Mouse (Mus musculus): Measurements from ENCODE around the gene Mlip. TPM values are rescaled to one million over a fixed set of nuclear protein-coding genes. Genes with fewer than 3 reads are reported as not detected.

Mlip gene
- polyA plus RNA-seq, 1 experiment from 2014 or later = not detected

- no peak for DNase-seq (ENCODE audit: low spot score)
- no peak for ATAC-seq (ENCODE audit: insufficient read depth, low FRiP score, low TSS enrichment)
- WGBS = 79% methylated on average over 3 of the region's 3 CpGs
Observed at GRCm38 (mm10) chr9:77335370-77335769, 17.4 kb downstream of the Mlip start.

DNA sequence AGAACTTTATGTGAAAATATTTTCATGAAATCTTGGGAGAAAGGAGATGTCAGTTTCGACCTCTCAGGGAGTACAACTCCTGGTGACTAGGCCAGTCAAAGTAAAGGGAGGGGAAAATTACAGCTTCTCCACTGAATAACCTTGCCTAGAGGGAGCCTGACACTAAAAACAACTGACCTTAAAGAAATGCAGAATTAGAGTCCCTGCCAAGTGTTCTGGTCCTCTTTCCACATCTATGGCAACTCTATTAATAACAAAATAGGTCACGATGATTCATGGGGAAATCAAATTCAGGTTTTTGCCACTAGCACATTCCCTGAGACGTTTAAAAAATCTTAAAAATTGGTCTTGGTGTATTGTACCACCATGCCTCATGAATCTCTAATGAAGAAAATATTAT, 34.4 kb downstream of the Mlip start:
- Histone ChIP-seq H3K9ac (ENCODE audit: low read length) (no peak overlapping the region), H3K4me2 (ENCODE audit: low read depth) (no peak overlapping the region), H3K4me1 (ENCODE audit: control insufficient read depth, insufficient read depth, low read length) (no peaks in the 10 kb centered on the region), H3K4me3 (ENCODE audit: low read depth, low read length) (no peak overlapping the region), H3K36me3 (ENCODE audit: control insufficient read depth, insufficient read depth, low read length) (no peaks in the 10 kb centered on the region), H3K9me3 (ENCODE audit: control insufficient read depth, low read length) (no peaks in the 10 kb centered on the region), H3K27me3 (ENCODE audit: control insufficient read depth, insufficient read depth, low read length) (no peaks in the 10 kb centered on the region), H3K27ac (ENCODE audit: low read depth, low read length) (no peak overlapping the region)
- ATAC-seq (ENCODE audit: insufficient read depth, low FRiP score, low TSS enrichment) (no peak), DNase-seq (ENCODE audit: low spot score) (no peak)
- 87% methylated on average over 3 of the region's 3 CpGs for WGBS

More at GRCm38 (mm10) chr9:77335370-77335769, 17.4 kb downstream of the Mlip start:
- H3K27me3 ChIP-seq (ENCODE audit: control insufficient read depth, insufficient read depth, low read length) = no peaks in the 10 kb centered on the region
- no peak overlapping the region for H3K4me2 ChIP-seq (ENCODE audit: low read depth)
- no peaks in the 10 kb centered on the region for H3K36me3 ChIP-seq (ENCODE audit: control insufficient read depth, insufficient read depth, low read length)
- no peak overlapping the region for H3K9ac ChIP-seq (ENCODE audit: low read length)
- no peaks in the 10 kb centered on the region for H3K4me1 ChIP-seq (ENCODE audit: control insufficient read depth, insufficient read depth, low read length)
- H3K27ac ChIP-seq (ENCODE audit: low read depth, low read length) = no peak overlapping the region
- no peaks in the 10 kb centered on the region for H3K9me3 ChIP-seq (ENCODE audit: control insufficient read depth, low read length)
- no peak overlapping the region for H3K4me3 ChIP-seq (ENCODE audit: low read depth, low read length)

GRCm38 (mm10) chr9:77310548-77310947, 42.2 kb downstream of the Mlip start:
- 91% methylated on average over 6 of the region's 6 CpGs for WGBS
- Histone ChIP-seq H3K4me1 (ENCODE audit: control insufficient read depth, insufficient read depth, low read length) (no peaks in the 10 kb centered on the region), H3K4me3 (ENCODE audit: low read depth, low read length) (no peak overlapping the region), H3K27ac (ENCODE audit: low read depth, low read length) (no peak overlapping the region), H3K36me3 (ENCODE audit: control insufficient read depth, insufficient read depth, low read length) (no peaks in the 10 kb centered on the region), H3K9me3 (ENCODE audit: control insufficient read depth, low read length) (no peaks in the 10 kb centered on the region), H3K4me2 (ENCODE audit: low read depth) (no peak overlapping the region), H3K9ac (ENCODE audit: low read length) (no peak overlapping the region), H3K27me3 (ENCODE audit: control insufficient read depth, insufficient read depth, low read length) (no peaks in the 10 kb centered on the region)
- ATAC-seq (ENCODE audit: insufficient read depth, low FRiP score, low TSS enrichment) (no peak), DNase-seq (ENCODE audit: low spot score) (no peak)

- H3K4me2 ChIP-seq (ENCODE audit: low read depth) = no peak overlapping the region
- no peaks in the 10 kb centered on the region for H3K9me3 ChIP-seq (ENCODE audit: control insufficient read depth, low read length)
- no peak overlapping the region for H3K9ac ChIP-seq (ENCODE audit: low read length)
- no peaks in the 10 kb centered on the region for H3K4me1 ChIP-seq (ENCODE audit: control insufficient read depth, insufficient read depth, low read length)
- H3K4me3 ChIP-seq (ENCODE audit: low read depth, low read length) = no peak overlapping the region
- ATAC-seq (ENCODE audit: insufficient read depth, low FRiP score, low TSS enrichment) (no peak), DNase-seq (ENCODE audit: low spot score) (no peak)
- H3K27me3 ChIP-seq (ENCODE audit: control insufficient read depth, insufficient read depth, low read length) = no peaks in the 10 kb centered on the region
- no peak overlapping the region for H3K27ac ChIP-seq (ENCODE audit: low read depth, low read length)
- H3K36me3 ChIP-seq (ENCODE audit: control insufficient read depth, insufficient read depth, low read length) = no peaks in the 10 kb centered on the region
- WGBS = 84% methylated on average over 2 of the region's 2 CpGs
Observed at GRCm38 (mm10) chr9:77305417-77305816, 47.4 kb downstream of the Mlip start.

DNA sequence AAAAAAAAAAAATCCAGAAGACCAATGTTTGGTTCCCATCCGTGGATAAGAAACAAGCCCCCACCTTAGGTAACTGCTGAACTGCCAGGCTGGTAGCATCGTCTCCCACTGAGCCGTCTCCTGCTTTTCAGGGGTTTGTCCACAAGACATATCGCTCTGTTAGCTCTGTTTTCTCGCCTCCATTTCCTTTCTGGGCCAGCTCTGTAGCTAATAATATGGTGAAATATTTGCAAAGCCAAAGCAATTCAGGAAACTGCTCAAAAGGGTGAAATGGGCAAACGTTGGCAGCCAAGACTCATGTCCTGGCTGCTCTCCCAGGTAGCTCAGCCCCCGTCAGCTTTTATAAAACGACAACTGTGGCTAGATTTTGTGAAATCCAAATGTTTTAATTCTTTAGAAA, 50.4 kb downstream of the Mlip start:
- Histone ChIP-seq H3K4me1 (ENCODE audit: control insufficient read depth, insufficient read depth, low read length) (no peaks in the 10 kb centered on the region), H3K36me3 (ENCODE audit: control insufficient read depth, insufficient read depth, low read length) (no peaks in the 10 kb centered on the region), H3K4me3 (ENCODE audit: low read depth, low read length) (no peak overlapping the region), H3K4me2 (ENCODE audit: low read depth) (no peak overlapping the region), H3K9me3 (ENCODE audit: control insufficient read depth, low read length) (no peaks in the 10 kb centered on the region), H3K27ac (ENCODE audit: low read depth, low read length) (no peak overlapping the region), H3K27me3 (ENCODE audit: control insufficient read depth, insufficient read depth, low read length) (no peaks in the 10 kb centered on the region), H3K9ac (ENCODE audit: low read length) (no peak overlapping the region)
- DNase-seq (ENCODE audit: low spot score) (no peak), ATAC-seq (ENCODE audit: insufficient read depth, low FRiP score, low TSS enrichment) (no peak)
- 85% methylated on average over 8 of the region's 8 CpGs for WGBS

- no peak for DNase-seq (ENCODE audit: low spot score)
- Histone ChIP-seq H3K36me3 (ENCODE audit: control insufficient read depth, insufficient read depth, low read length) (no peaks in the 10 kb centered on the region), H3K27me3 (ENCODE audit: control insufficient read depth, insufficient read depth, low read length) (no peaks in the 10 kb centered on the region), H3K4me1 (ENCODE audit: control insufficient read depth, insufficient read depth, low read length) (no peaks in the 10 kb centered on the region), H3K9me3 (ENCODE audit: control insufficient read depth, low read length) (no peaks in the 10 kb centered on the region), H3K9ac (ENCODE audit: low read length) (no peak overlapping the region), H3K27ac (ENCODE audit: low read depth, low read length) (no peak overlapping the region), H3K4me2 (ENCODE audit: low read depth) (no peak overlapping the region), H3K4me3 (ENCODE audit: low read depth, low read length) (no peak overlapping the region)
- ATAC-seq (ENCODE audit: insufficient read depth, low FRiP score, low TSS enrichment) = no peak
- WGBS = 94% methylated on average over 5 of the region's 5 CpGs
Observed at GRCm38 (mm10) chr9:77287958-77288357, 64.8 kb downstream of the Mlip start.

DNA sequence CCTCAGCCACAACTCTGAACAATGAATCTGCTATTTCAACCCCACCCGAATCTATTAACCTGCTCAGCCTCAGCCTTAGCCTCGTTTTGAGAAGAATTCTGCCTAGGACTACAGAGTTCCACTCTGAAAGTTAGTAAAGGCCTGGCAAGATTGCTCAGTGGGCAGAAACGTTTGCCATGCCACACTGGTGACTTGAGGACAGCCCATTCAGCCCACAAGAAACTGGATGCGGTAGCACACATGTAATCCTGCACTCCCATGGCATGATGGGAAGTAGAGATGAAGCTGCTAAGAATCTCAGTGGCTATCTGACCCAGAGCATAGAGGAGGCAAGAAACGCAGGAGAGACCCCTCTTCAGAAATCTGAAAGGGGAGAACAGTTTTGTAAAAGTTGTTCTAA, 73.4 kb downstream of the Mlip start:
- no peak overlapping the region for H3K4me3 ChIP-seq (ENCODE audit: low read depth, low read length)
- no peaks in the 10 kb centered on the region for H3K27me3 ChIP-seq (ENCODE audit: control insufficient read depth, insufficient read depth, low read length)
- H3K9ac ChIP-seq (ENCODE audit: low read length) = no peak overlapping the region
- no peak overlapping the region for H3K27ac ChIP-seq (ENCODE audit: low read depth, low read length)
- no peaks in the 10 kb centered on the region for H3K9me3 ChIP-seq (ENCODE audit: control insufficient read depth, low read length)
- DNase-seq (ENCODE audit: low spot score) (no peak), ATAC-seq (ENCODE audit: insufficient read depth, low FRiP score, low TSS enrichment) (no peak)
- WGBS = 78% methylated on average over 5 of the region's 5 CpGs
- no peaks in the 10 kb centered on the region for H3K4me1 ChIP-seq (ENCODE audit: control insufficient read depth, insufficient read depth, low read length)
- H3K36me3 ChIP-seq (ENCODE audit: control insufficient read depth, insufficient read depth, low read length) = no peaks in the 10 kb centered on the region
- no peak overlapping the region for H3K4me2 ChIP-seq (ENCODE audit: low read depth)

DNA sequence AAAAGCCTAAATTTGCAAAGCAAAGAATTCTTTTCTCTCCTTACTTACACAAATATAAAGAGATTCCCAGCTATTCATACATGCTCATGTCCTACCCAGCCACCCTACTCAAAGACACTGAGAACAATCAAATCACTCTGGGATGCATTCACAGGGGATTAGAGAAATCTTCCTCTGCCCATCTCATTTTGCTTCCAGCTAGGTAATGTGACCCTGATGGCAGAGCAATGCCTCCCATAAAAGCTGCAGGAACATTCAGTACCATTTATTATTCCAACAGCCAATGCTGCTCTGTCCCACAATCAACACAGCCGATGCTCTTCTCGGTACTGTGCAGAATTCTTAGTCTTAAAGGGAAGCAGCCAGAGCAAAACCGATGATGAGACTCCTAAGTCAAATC, 74.7 kb downstream of the Mlip start:
- no peak for ATAC-seq (ENCODE audit: insufficient read depth, low FRiP score, low TSS enrichment)
- WGBS = 64% methylated on average over 3 of the region's 3 CpGs
- Histone ChIP-seq H3K9ac (ENCODE audit: low read length) (no peak overlapping the region), H3K4me2 (ENCODE audit: low read depth) (no peak overlapping the region), H3K4me1 (ENCODE audit: control insufficient read depth, insufficient read depth, low read length) (no peaks in the 10 kb centered on the region), H3K27ac (ENCODE audit: low read depth, low read length) (no peak overlapping the region), H3K9me3 (ENCODE audit: control insufficient read depth, low read length) (no peaks in the 10 kb centered on the region), H3K27me3 (ENCODE audit: control insufficient read depth, insufficient read depth, low read length) (no peaks in the 10 kb centered on the region), H3K4me3 (ENCODE audit: low read depth, low read length) (no peak overlapping the region), H3K36me3 (ENCODE audit: control insufficient read depth, insufficient read depth, low read length) (no peaks in the 10 kb centered on the region)
- no peak for DNase-seq (ENCODE audit: low spot score)

DNA sequence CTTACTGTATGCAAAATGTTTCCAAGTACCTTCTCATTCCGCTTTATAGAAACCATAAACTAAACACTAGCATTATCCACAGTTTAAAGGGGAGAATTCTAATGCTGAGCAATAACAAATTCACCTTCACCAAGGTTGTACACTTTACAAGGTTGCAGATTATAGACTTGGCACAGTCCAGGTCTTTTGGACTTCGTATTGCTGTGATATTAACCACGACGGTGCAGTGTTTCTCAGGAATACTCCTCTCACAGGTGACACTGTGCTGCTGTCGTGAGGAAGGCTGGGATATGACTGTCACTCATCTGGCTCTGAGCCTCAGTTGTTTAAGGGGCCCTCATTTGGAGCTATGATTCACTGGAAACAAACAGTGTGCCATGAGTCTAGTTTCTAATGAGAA, 75.5 kb downstream of the Mlip start:
- Histone ChIP-seq H3K36me3 (ENCODE audit: control insufficient read depth, insufficient read depth, low read length) (no peaks in the 10 kb centered on the region), H3K9ac (ENCODE audit: low read length) (no peak overlapping the region), H3K27ac (ENCODE audit: low read depth, low read length) (no peak overlapping the region), H3K9me3 (ENCODE audit: control insufficient read depth, low read length) (no peaks in the 10 kb centered on the region), H3K4me1 (ENCODE audit: control insufficient read depth, insufficient read depth, low read length) (no peaks in the 10 kb centered on the region), H3K4me3 (ENCODE audit: low read depth, low read length) (no peak overlapping the region), H3K4me2 (ENCODE audit: low read depth) (no peak overlapping the region), H3K27me3 (ENCODE audit: control insufficient read depth, insufficient read depth, low read length) (no peaks in the 10 kb centered on the region)
- ATAC-seq (ENCODE audit: insufficient read depth, low FRiP score, low TSS enrichment) = no peak
- WGBS = 84% methylated on average over 5 of the region's 5 CpGs
- no peak for DNase-seq (ENCODE audit: low spot score)
